Mouse (Mus musculus): ENCODE measurements at regions not wholly inside any gene's neighbourhood (a gene's known extent, or its start where the extent isn't known, plus 50 kb on each side); places are given as distances from the start of the nearest gene placed in this dataset.

DNA sequence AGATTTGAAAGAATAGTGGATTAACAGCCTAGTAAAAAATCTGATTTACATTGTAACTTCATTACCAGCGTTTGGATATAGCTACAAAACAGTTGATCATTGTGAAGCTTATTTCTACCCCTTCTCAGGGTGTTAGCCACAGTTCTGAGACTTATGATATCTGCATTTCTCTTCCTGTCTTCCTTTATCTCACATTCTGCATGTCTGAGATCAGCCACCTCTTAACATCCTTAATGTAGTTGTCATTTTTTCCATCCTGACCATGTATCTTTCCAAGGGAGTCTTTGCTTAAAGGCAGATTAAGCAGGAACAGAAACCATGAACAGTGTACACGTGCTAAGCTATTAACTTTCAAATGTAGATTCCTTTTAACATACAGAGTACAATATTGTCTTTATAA lies 1278.2 kb downstream of the Kcnt2 start:
- DNase-seq (ENCODE audit: low spot score in 2 of 2), result no peak

DNA sequence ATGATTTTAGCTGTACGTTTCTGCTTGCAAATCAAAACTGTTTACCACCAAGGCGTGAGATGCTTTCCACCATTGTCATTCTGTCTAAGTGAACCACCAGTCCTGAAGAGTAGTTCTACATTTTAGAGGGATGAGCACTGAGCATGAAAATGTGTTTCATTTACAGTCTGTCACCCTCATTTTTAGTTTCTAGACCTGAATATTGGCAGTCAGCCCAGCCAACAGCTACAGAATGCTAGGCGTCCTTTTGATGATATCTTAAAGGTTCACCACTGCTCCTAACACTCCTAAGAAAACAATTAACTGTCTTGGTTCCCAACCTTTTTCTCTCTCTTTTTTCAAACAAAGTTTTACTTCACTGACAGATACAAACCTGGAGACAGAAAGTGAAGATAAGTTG lies 1287.2 kb downstream of the Kcnt2 start:
- peak; percentile 3 to 33 for DNase-seq (ENCODE audit: low spot score in 2 of 2)
